Mouse (Mus musculus) heart, adult 11 months (tissue): ENCODE results near the gene Gspt1.

Experiments used
- DNase-seq: peaks from one replicate; pipeline ENCODE4 v3.0.0; 2022

Gene Gspt1

DNA sequence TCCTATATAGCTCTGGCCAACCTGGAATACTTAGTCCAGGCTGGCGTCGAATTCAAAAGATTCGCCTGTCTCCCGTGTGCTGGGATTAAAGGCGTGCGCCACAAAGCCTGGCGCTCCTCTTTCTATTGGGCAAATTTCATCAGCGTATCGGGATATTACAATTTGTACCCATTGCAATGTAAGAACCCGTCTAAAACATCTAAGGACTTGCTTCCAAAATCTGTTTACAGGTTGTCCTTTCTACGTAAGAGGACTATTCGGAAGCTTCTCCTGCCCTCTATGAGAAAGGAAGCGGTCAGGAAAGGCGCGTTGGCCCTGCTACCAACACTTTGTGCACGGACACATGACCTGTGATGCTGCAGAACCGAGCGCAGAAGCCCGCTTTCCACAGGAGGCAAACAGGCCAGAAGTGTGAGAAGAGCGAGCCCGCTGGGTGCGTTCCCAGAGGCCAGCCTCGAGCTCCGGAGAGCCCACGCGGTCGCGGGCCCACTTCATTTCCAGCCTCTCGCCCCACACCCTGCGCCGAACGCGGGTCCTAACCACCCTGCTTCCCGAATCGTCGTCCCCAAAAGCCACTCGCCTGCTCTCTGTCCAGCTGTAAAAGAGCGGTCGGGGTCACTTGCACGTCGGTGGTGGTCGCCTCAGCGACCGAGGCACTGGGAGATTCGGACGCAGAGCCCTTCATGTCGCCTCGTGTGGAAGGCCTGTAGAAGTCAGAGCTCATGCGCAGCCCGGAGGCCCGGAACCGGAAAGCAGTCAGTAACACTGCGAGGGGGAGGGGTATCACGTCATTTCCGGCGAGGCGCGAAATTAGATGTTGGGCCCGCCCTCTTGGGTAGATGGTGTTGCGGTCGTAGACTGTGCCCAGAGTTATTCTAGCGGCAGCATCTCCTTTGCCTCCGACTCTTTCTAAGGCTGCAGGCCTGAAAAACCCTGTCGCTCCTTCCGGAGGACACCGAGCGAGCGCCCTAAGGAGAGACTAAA, 51.3 kb downstream of the Gspt1 start, which contains the start of gene Rsl1d1:
TSS of gene Rsl1d1 (minus strand) at position 761 of the 984 bp plus-strand sequence.
- DNase-seq: peak; percentile 99

DNA sequence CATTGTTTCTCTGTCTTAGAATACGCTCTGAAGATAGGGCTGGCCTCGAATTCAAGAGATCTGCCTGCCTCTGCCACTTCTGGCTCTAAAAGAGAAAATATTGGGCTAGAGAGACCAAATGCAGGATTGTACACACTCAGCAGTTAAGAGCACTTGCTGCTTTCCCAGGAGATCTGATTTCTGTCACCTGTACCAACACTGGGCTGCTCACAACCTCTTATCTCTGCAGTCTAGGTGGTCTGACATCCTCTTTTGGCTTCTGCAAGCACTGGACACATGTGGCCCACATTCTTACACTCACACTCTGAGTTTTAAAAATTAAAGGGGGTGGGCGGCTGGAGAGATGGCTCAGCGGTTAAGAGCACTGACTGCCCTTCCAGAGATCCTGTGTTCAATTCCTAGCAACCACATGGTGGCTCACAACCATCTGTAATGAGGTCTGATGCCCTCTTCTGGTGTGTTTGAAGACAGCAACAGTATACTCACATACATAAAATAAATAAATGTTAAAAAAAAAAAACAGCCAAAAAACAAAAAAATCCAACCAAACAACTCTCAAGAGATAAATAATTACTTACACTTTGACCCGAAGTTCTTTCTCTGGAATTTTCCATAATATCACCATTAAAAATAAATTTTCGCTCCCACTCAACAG, 52.3 kb downstream of the Gspt1 start:
- peak; percentile 85 for DNase-seq

DNA sequence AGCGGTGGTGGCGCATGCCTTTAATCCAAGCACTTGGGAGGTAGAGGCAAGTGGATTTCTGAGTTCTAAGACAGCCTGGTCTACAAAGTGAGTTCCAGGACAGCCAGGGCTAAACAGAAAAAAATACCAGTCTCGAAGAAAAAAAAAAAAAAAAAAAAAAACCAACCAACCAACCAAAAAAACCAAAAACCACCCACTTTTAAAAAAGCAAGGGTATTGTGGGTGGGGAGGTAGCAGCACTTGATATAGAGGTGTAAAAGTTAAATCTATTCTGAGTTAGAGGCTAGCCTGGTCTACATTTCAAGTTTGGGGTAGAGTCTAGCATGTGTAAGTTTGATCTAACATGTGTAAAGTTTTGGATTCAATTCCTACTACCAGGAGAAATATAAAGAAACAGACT, 53.9 kb downstream of the Gspt1 start:
- no peak for DNase-seq

DNA sequence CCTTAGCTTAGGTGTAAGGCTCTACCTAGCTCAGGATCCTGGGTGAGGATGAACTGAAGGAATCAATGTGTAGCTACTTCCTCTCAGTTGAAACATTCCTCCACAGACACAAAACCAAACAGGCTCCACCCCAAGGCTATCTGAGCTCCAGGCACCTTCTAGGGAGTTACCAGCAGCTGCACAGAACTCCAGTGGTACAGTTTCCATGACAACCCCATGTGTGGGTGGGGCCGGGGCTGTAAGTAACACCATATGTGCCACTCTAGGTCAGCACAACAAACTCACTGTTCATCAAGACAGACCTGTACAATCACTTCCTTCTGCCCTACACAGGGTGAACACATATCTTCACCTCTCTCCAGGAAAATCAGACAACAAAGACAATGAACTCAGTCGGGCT, 55.7 kb downstream of the Gspt1 start:
- peak; percentile 57 for DNase-seq

DNA sequence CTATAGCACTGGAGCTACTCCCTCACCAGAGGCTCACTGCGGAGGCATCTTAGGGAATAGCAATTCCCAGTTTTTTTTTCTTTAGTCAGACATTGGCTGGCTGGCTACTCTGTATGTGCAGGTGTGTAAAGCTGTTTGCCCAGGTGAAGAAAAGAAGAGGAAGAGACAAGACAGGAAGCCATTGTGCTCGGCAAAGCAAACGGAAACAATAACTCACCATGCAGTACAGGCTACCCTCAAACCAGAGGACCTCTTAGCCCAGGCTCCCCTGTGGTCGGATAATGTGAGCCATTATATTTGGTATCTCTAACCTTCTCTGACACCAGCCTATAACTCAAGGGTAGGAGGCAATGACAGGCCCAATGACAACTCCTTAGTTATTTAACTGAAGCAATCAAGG, 57.1 kb downstream of the Gspt1 start:
- peak; percentile 60 for DNase-seq

DNA sequence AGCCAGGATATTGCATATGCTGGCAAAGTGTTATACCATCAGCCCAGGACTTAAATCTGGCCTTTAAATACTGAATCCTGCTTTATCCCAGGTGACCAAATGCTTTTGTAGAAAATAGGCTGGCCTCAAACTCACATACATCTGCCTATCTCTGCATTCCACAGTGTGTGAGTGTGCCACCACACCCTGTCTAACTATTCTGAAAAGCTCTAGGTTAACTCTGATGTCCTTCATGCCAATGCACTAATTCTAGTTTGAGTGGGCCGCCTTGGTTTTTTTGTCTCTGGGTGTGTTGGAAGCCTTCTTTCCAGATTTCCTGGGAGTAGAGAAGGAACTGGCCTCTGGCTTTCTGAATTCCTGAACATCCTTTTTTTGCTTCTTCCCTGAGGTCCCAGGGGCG, 60.9 kb downstream of the Gspt1 start:
- no peak for DNase-seq

DNA sequence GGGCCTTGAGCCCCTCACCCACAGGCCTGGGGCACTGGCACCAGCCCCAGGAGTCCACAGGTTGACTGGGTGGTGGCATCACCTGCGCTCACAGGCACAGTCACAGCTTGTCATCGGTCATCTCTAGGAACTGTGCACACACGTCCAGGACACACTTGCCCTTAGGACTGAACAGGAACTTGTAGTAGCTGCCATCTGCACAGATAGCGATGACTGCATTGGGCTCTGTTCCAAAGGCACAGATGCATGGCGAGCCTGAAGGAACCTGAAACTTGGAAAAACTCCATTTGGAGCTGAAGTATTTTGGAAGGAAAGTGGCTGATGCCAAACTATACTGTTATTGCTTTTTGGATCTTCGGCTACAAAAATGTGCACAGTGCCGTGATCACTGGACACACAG, 64.0 kb downstream of the Gspt1 start:
- no peak for DNase-seq

DNA sequence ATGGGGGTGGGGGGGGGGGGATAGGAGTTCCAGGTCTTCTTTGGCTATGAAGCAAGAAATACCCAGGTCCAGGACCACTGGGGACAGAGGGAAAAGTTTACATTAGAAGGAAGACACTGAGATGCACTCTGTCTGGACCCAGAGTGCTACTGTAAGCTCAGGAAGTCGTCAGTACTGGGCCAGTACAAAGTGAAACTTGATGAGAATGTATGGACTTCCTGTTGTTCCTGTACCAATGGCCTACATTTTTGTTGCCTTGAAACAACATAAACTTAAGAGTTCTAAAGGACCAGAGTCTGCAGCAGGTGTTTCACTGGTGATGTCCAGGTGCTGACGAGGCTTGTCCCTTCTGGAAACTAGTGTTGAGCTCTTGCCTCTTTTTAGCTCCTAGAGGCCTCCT, 76.7 kb downstream of the Gspt1 start:
- peak; percentile 85 for DNase-seq

DNA sequence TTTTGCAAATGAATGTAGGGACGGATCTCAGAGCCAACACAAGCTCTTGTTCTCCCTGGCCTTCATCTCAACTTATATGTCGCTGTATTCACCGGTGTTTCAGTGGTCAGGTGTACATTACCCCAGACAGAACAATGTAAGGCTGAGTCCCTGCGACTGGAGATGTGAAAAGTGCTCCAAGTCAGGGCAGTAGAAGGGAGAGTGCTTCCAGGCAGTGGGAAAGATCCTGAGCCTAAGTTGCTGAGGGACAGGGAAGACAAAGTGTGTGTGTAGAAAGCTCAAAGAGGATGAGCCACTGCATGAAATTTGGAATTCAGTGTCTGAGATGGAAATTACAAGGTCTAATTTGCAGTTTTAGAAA, 77.3 kb downstream of the Gspt1 start:
- peak; percentile 87 for DNase-seq

DNA sequence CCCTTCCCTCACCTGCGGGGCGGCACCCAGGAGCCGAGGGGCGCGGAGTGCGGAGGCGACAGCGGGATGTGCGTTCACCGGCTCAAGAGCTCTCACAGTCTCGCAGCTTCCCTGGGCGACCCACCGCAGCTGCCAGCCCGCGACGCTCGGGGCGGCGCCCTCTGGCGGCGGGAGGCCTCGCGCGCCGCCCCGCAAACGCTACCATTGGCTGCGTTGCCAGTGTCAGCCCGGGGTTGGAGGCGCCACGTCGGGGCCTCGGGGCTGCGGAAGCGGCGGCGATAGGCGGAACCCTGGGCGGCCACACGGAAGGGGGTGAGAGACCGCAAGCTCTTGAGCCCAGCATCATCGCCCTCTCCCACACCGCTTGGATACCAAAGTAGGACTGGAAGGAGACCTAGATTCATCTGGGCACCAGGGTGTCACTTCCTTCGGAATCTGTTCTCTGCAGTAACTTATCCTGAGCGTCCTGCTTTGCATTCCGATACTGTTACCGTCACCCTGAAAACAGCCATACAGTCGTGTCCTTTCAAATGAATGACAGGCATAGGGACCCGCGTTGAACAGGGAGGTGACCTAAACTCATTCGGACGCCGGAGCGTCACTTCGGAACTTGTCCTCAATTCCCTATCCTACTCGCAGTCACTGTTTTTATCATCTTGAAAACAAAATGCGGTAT, 77.8 kb downstream of the Gspt1 start, which contains the start of gene Zc3h7a:
TSS of gene Zc3h7a (minus strand) at position 186 of the 676 bp plus-strand sequence.
- peak; percentile 100 for DNase-seq

DNA sequence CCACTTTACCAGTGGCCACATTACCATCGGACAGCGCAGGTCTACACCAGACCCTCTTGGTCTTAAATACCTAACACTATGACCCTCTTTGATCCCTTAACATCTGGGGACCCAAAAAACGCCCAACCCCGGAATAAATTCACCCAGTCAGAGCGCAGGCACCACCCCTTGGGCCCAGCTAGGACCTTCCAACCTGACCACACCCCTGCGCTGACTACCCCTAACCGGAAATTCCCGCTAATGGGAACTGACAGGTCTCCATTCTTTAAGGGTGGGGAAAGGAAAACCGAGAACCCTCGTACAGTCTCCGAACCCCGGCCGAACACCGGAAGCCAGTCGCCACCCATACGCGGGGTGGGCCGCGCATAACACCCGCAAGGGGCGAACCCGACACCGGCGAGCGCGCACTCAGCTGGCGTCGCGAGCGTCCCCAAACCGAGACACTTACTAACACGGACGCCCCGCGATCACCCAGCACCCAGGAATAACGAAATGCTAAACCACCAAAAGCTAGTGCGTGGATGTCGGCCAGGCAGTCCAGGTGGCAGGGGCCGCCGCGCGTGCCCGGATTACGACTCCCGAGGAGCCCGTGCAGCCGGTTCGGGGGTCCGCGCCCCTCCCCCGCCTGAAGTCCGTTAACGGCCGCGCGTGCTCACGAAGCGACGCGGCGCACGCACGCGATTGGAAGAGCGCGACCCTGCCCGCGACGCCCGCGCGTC, 78.5 kb downstream of the Gspt1 start:
- DNase-seq: peak; percentile 98

DNA sequence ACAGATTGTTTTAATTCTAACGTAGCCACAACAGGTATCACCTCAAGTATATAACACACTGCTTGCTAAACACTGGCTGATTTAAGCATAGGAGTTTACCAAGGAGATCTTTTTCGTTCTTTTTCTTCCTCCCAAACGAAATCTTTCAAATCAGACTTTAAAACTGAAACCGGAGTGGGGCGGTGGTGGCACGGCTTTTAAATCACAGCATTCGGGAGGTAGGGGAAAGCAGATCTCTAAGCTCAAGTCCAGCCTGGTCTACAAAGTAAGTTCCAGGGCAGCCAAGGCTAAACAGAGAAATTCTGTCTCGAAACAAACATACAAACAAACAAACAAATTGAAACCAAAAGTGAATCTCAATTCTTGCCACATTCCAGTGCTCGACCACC, 79.0 kb downstream of the Gspt1 start:
- DNase-seq: no peak

DNA sequence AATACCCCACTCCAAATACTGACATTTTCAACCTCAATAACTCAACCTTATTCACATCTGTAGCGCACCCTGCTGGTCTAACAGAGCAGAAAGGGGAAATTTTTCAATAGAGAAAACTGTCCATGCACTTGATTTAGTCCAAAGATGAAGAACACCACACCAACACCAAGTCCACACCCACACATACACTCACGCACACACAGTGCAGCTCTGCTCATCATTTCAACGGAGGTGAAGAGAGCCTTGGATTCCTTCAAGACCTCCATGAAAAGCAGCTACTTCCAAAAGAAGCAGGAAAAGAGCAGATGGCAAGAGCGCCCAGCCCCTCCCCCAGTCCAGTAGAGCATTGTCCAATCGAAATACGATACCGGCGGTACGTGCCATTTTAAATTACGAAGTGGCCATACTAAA, 79.4 kb downstream of the Gspt1 start:
- peak; percentile 95 for DNase-seq

DNA sequence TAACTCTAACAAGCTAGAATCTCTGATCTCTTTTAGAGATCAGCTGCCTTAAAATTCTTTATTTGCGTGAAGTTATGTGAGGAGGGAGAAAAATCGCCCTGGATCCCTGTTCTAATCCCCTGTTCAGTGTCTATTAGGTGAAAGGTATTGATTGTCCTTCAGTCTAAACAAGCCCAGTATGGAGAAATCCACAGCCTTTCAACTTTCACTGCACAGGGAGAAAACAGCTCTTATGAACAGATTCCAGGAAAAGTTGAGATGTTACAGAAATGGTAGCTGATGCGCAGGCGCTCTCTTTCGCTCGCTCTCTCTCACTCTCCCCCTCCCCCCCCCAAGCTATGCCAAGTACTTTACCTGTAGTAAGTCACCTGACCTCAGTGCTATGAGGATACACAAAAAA, 82.4 kb downstream of the Gspt1 start:
- no peak for DNase-seq
